Mouse (Mus musculus): ENCODE results near the gene Cep112. TPM values are rescaled to one million over a fixed set of nuclear protein-coding genes. Genes with fewer than 3 reads are reported as not detected.

Cep112 gene
- polyA plus RNA-seq, 1 experiment from 2014 or later = 8.8 TPM

DNA sequence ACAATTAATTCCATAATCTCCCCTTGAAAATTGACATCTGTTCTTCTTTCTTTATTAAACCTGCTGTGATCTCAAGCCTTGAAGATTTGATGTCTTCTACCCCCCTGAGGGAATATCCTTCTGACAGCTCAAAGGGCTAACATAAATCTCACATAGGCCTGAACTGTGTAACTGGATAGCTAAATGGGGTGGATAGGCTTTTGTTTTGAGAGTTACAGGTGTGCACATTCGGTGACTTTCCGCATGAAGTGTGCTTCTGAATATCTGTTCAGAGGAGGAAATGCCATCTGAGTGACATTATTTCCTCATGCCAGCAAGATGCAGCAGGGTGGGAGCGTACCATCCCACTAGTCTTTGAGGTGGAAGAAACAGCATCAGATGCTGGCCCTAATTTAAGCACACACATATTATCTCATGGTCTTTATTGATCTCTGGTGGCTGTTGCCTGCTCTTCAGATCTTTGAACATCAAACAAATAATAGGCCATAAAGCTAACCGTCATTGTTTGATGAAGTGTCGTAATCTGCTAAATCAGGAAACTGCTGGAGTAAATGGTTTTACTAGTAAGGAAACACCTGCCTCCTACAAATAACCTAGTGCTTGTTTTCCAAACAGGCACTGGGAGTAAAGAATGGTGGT, 102.9 kb downstream of the Cep112 start:
- H3K27ac ChIP-seq = no peak overlapping the region
- H3K27me3 ChIP-seq (ENCODE audit: insufficient read depth, low read length) = no peaks in the 10 kb centered on the region
- ATAC-seq (replicated peaks; ENCODE audit: low FRiP score, low read depth) (no peak), DNase-seq (ENCODE audit: low spot score) (peak; percentile 21)
- H3K9ac ChIP-seq (ENCODE audit: low read depth, low read length) = no peak overlapping the region
- H3K4me2 ChIP-seq (ENCODE audit: low read length) = no peak overlapping the region
- no peaks in the 10 kb centered on the region for H3K36me3 ChIP-seq (ENCODE audit: insufficient read depth, low read length)
- 27% methylated on average over 5 of the region's 5 CpGs for WGBS
- no peak for TF ChIP-seq CTCF (IDR thresholded peaks at IDR 0.05; ENCODE audit: low read depth)
- H3K9me3 ChIP-seq (replicated peaks; ENCODE audit: low read length) = no peaks in the 10 kb centered on the region
- no peak overlapping the region for H3K4me3 ChIP-seq (replicated peaks; ENCODE audit: low read depth, low read length)
- 0 out of 2 replicates have a peak, but pooled peaks cover 4% of the 10 kb centered on the region for H3K4me1 ChIP-seq (replicated peaks; ENCODE audit: insufficient read depth, low read length)

DNA sequence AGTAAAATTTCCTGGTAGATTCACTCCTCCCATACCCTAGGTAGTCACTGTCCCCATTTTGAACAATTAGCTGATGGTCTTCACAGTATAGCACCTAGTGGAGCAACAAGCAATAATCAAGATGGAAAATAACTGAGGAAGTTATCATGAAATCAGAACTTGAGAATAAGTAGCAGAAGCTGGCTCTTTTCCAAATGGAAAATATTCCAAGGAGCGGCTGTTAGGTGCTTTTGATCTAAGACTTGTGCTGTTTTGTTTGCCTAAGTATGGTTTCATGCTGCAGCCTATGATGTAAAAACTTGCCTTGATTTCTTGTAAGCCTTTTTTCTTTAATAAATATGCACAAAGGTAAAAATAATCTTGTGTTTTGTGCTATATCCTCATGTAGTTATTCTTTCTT, 107.9 kb downstream of the Cep112 start:
- Histone ChIP-seq H3K4me3 (replicated peaks; ENCODE audit: low read depth, low read length) (no peak overlapping the region), H3K4me1 (replicated peaks; ENCODE audit: insufficient read depth, low read length) (0 out of 2 replicates have a peak, but pooled peaks cover 1% of the 10 kb centered on the region), H3K27me3 (ENCODE audit: insufficient read depth, low read length) (no peaks in the 10 kb centered on the region), H3K36me3 (ENCODE audit: insufficient read depth, low read length) (no peaks in the 10 kb centered on the region), H3K9ac (ENCODE audit: low read depth, low read length) (no peak overlapping the region), H3K4me2 (ENCODE audit: low read length) (no peak overlapping the region), H3K9me3 (replicated peaks; ENCODE audit: low read length) (no peaks in the 10 kb centered on the region), H3K27ac (no peak overlapping the region)
- WGBS = 50% methylated on average over 1 of the region's 1 CpGs
- no peak for ATAC-seq (replicated peaks; ENCODE audit: low FRiP score, low read depth)
- TF ChIP-seq CTCF (IDR thresholded peaks at IDR 0.05; ENCODE audit: low read depth) = no peak
- peak; percentile 22 for DNase-seq (ENCODE audit: low spot score)

DNA sequence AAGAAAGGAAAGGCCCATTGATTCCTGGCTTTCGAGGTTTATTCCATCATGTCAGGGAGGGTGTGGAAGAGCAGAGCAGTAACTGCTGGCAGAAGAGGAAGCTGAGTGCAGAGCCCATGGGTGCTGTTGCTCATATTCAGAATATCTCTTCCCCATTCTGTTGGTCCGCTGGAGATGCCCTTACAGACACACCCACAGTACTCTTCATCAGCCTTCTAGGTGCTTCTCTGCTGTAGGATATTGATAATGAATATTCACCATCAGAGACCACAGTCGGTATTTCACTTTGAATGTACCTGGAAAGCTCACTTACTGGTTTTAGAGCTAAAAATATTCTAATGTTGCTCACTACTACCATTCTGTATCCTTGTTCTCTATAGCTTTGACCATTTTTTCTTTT, 109.0 kb downstream of the Cep112 start:
- no peak for ATAC-seq (replicated peaks; ENCODE audit: low FRiP score, low read depth)
- Histone ChIP-seq H3K27me3 (ENCODE audit: insufficient read depth, low read length) (no peaks in the 10 kb centered on the region), H3K27ac (no peak overlapping the region), H3K9me3 (replicated peaks; ENCODE audit: low read length) (no peaks in the 10 kb centered on the region), H3K4me1 (replicated peaks; ENCODE audit: insufficient read depth, low read length) (no peaks in the 10 kb centered on the region), H3K4me3 (replicated peaks; ENCODE audit: low read depth, low read length) (no peak overlapping the region), H3K36me3 (ENCODE audit: insufficient read depth, low read length) (no peaks in the 10 kb centered on the region), H3K9ac (ENCODE audit: low read depth, low read length) (no peak overlapping the region), H3K4me2 (ENCODE audit: low read length) (no peak overlapping the region)
- WGBS = 97% methylated on average over 3 of the region's 3 CpGs
- TF ChIP-seq CTCF (IDR thresholded peaks at IDR 0.05; ENCODE audit: low read depth) = no peak
- no peak for DNase-seq (ENCODE audit: low spot score)

DNA sequence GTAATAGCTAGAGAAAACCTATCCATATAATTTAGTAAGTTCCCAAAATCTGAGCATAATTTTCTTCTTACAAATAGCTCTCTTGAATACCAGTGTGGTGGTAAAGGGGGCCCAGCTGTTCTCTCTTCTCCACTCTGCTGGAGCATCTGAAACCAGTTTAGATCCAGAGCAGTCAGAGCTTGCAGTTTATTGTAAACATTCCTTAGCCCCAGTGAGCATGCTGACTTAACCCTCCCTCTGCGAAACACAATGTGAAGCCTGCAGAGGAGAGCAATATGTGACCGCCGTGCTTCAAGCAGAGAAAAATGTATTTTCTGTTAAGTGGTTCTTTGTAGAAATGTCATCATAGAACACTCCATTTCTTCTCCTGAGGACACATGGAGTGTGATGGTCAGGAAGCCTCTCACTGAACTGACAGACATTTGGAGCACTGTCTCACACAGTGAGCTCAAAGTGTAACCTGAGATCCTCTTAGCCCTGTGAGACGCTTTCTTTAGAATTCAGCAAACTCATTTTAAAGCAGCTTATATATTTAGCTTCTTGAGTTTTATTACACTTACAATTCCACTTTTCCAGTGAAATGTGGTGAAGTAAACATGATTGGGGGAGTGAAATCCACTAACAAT, 128.1 kb downstream of the Cep112 start:
- DNase-seq (ENCODE audit: low spot score) (peak; percentile 8), ATAC-seq (replicated peaks; ENCODE audit: low FRiP score, low read depth) (no peak)
- no peaks in the 10 kb centered on the region for H3K4me1 ChIP-seq (replicated peaks; ENCODE audit: insufficient read depth, low read length)
- no peak for TF ChIP-seq CTCF (IDR thresholded peaks at IDR 0.05; ENCODE audit: low read depth)
- no peaks in the 10 kb centered on the region for H3K9me3 ChIP-seq (replicated peaks; ENCODE audit: low read length)
- no peak overlapping the region for H3K4me3 ChIP-seq (replicated peaks; ENCODE audit: low read depth, low read length)
- H3K27ac ChIP-seq = no peak overlapping the region
- no peaks in the 10 kb centered on the region for H3K36me3 ChIP-seq (ENCODE audit: insufficient read depth, low read length)
- no peak overlapping the region for H3K4me2 ChIP-seq (ENCODE audit: low read length)
- no peaks in the 10 kb centered on the region for H3K27me3 ChIP-seq (ENCODE audit: insufficient read depth, low read length)
- no peak overlapping the region for H3K9ac ChIP-seq (ENCODE audit: low read depth, low read length)
- 27% methylated on average over 4 of the region's 4 CpGs for WGBS

DNA sequence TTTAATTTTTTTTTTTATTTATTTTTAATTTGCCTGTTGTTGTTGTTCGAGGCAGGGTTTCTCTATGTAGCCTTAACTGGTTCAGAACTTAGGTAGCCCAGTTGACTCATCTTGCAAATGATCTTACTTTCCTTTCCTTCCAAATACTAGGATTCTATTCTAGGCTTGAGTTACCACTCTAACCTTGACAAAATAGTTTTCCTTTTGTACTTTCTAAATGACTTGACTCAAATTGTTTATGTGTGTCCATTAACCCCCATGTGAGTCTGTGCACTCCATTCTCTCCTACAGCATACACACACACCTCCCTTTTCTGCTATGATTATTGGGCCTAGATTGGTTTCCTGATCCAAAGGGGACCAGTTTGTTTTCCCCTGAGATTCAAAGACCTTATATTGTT, 128.9 kb downstream of the Cep112 start:
- TF ChIP-seq CTCF (IDR thresholded peaks at IDR 0.05; ENCODE audit: low read depth) = no peak
- Histone ChIP-seq H3K9me3 (replicated peaks; ENCODE audit: low read length) (no peaks in the 10 kb centered on the region), H3K27me3 (ENCODE audit: insufficient read depth, low read length) (no peaks in the 10 kb centered on the region), H3K4me2 (ENCODE audit: low read length) (no peak overlapping the region), H3K4me1 (replicated peaks; ENCODE audit: insufficient read depth, low read length) (no peaks in the 10 kb centered on the region), H3K4me3 (replicated peaks; ENCODE audit: low read depth, low read length) (no peak overlapping the region), H3K36me3 (ENCODE audit: insufficient read depth, low read length) (no peaks in the 10 kb centered on the region), H3K9ac (ENCODE audit: low read depth, low read length) (no peak overlapping the region), H3K27ac (no peak overlapping the region)
- DNase-seq (ENCODE audit: low spot score) = no peak
- 94% methylated on average over 1 of the region's 1 CpGs for WGBS
- no peak for ATAC-seq (replicated peaks; ENCODE audit: low FRiP score, low read depth)

DNA sequence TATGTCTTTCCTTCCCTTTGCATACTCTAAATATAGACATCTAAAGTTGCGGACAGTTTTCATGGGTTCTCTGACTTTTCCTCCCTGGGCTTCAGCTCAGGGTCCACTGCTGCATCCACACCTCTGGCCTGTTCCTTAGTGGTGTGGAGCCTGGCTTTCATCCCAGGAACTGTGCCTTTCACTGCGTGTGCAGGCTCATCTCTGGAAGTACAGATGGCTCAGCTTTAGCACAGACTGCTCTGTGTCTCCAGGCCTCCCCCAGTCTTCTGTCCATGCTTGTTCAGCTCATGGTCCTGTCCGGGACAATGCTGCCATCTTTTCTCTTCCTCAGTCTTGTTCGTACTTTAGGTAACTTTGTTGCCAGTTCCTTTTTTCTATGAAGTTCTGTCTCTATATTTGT, 133.6 kb downstream of the Cep112 start:
- WGBS = 77% methylated on average over 4 of the region's 4 CpGs

More for the DNA sequence above, 133.6 kb downstream of the Cep112 start:
- Histone ChIP-seq H3K4me3 (replicated peaks; ENCODE audit: low read depth, low read length) (no peak overlapping the region), H3K9me3 (replicated peaks; ENCODE audit: low read length) (no peaks in the 10 kb centered on the region), H3K9ac (ENCODE audit: low read depth, low read length) (no peak overlapping the region), H3K4me2 (ENCODE audit: low read length) (no peak overlapping the region), H3K36me3 (ENCODE audit: insufficient read depth, low read length) (no peaks in the 10 kb centered on the region), H3K4me1 (replicated peaks; ENCODE audit: insufficient read depth, low read length) (no peaks in the 10 kb centered on the region), H3K27ac (no peak overlapping the region), H3K27me3 (ENCODE audit: insufficient read depth, low read length) (no peaks in the 10 kb centered on the region)
- TF ChIP-seq CTCF (IDR thresholded peaks at IDR 0.05; ENCODE audit: low read depth) = no peak
- DNase-seq (ENCODE audit: low spot score) = no peak
- ATAC-seq (replicated peaks; ENCODE audit: low FRiP score, low read depth) = no peak
